Mouse (Mus musculus) layer of hippocampus, postnatal 10 days (tissue): ENCODE measurements at regions not wholly inside any gene's neighbourhood (a gene's known extent, or its start where the extent isn't known, plus 50 kb on each side); places are given as distances from the start of the nearest gene placed in this dataset.

Source experiments
- DNase-seq, 2 experiments: peaks; one replicate each; pipeline ENCODE4 v3.0.0; 2021; ENCODE audit warnings: low spot score in 2 of 2

- no peak for DNase-seq
Observed at GRCm38 (mm10) chr1:55888711-55889366, 483.1 kb downstream of the Plcl1 start.

DNA sequence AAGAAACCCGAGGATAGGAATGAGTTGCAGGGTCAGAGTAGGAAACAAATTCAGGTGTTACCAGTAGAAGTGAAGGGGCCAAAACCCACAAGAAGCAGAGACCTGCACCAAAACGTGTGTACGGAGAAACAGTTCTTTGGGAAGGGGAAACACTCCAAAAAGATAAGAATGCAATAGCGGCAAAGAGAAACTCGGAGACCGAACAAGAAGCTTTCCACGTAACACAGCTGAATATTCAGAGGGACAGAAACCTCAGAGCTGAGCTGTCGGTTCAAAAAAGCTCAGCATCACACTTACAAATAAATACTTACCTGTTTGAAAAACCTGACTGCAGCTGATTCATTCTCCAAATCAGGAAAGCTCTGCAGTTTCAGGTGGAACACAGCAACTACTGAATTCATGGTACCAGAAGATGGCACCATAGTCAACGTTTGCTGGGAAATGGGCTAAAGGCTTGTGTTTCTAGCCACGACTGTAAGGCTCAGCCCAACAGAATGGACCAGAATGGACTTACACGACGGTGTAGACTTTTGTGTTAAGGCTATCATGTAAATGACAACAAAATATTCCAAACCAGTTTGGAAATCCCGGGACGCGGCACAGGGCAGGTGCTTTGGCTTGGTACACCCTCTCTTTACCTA is 484.9 kb downstream of the Plcl1 start:
- peak; percentile 43 to 60 for DNase-seq

DNA sequence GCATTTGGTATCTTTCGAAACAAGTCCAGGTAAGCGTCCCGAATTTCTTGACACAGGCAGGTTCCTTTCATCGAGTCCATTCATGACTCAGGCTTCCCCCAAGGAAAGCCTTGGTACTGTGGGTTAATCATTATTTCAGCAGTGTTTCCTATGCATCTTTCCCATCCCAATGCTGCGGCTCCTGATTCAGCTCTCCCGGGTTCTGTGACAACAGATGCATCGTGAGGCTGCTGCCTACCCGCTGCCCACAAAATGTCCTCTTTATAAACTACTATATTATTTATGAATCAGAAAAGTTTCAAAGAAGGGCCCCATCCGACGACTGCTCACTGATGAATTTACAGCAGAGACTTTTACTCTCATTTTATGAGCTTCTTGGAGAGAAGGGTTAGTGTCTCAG is 486.2 kb downstream of the Plcl1 start:
- no peak for DNase-seq

GRCm38 (mm10) chr1:55897572-55897971 is 491.9 kb downstream of the Plcl1 start:
- DNase-seq, result no peak

DNA sequence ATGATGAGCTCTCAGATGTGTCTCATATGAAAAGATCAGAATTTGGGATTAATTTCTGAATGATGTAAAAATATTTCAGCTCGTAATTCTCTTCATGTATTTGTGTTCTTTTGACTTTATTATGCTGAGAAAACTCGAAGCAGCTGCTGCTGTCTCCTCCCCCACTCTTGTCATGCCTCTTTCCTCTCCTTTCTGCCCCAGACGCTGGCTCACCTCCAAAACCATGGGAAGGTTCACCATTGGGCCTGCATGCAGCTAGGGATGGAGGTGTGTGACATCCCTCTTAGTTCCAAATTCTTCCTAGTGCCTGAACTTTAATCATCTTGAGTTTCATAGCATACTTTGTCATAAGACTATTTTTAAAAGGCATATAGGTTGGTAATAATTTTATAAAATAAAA is 492.3 kb downstream of the Plcl1 start:
- DNase-seq, result no peak

- DNase-seq, result no peak
Observed at GRCm38 (mm10) chr1:55900033-55900432, 494.3 kb downstream of the Plcl1 start.

- no peak for DNase-seq
Observed at GRCm38 (mm10) chr1:55903177-55903576, 497.5 kb downstream of the Plcl1 start.

GRCm38 (mm10) chr1:55904571-55904970 is 498.9 kb downstream of the Plcl1 start:
- DNase-seq, result no peak

DNA sequence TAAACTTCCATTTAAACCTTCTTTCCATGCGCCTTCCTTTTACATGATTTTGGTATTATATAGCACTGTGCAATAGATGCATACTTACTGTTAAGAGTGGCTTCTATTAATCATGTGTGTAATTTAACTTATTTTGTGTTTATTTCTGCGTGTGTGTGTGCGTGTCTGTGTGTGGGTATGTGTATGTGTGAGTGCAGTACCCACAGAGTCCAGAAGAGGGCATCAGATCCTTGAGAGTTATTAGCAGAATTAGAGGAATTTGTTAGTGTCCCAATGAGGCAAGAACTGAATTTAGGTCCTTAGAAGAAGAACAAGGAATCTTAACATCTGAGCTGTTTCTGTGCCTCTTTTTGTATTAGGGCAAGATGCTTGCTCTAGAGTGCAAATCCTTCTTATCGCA is 499.5 kb downstream of the Plcl1 start:
- no peak for DNase-seq

GRCm38 (mm10) chr1:55910024-55910423 is 504.3 kb downstream of the Plcl1 start:
- no peak for DNase-seq

GRCm38 (mm10) chr1:55914284-55914683 is 508.6 kb downstream of the Plcl1 start:
- no peak for DNase-seq

GRCm38 (mm10) chr1:55915940-55916339 is 510.2 kb downstream of the Plcl1 start:
- no peak for DNase-seq

DNA sequence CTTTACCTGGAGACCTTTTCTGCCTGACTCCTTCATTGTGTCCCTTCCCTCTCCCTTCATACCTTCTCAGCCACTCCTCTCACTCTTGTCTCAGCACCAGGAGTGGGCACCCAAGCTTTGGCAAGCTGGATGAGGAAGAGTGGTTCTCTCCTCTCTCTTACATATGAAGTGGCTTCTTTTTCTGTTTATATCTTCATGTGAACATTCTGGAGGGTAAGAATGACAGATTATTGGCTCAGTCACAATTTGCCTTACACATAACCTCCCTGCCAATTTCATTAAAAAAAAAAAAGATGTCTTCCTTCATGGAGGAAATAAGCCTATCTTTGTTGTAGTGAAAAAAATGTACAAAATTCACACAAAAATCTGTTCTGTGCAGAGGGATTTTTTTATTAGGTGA is 513.8 kb downstream of the Plcl1 start:
- no peak for DNase-seq

DNA sequence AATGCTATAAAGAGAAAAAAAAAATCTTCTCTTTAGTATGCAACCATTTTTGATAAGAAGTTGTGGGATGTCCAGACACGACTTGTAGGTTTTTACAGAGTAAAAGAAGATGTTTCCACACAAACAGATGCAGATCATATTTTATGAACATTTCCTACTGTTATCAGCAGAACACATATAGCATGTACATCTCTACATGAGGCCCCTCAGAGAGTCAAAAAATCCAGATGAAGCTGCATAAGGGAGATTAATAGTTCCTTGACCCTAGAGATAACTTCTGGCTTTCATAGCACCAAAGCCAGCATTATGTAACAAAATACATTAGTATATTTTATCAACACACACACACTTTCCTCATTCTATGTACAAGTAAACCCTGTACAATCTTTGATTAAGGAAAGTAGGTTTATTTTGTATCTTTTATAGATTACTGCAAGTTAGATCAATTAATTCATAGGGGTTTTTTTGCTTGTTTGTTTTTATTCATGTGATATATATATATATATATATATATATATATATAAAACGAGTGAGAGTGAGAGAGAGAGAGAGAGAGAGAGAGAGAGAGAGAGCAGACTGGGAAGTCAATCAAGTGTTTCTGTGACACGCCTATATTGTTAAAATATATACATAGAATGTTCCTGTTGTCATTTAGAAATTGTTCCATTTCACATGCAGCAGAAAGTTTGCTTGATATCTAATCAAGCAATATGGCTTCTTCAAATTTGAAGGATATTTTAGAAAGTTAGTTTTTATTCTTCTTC is 541.2 kb downstream of the Plcl1 start:
- no peak for DNase-seq

GRCm38 (mm10) chr1:55947618-55948283 is 542.0 kb downstream of the Plcl1 start:
- DNase-seq, result no peak

- no peak for DNase-seq
Observed at GRCm38 (mm10) chr1:55949606-55950005, 543.9 kb downstream of the Plcl1 start.

- no peak for DNase-seq
Observed at GRCm38 (mm10) chr1:55957804-55958445, 552.2 kb downstream of the Plcl1 start.

GRCm38 (mm10) chr1:55960291-55960690 is 554.6 kb downstream of the Plcl1 start:
- peak; percentile 85 to 87 for DNase-seq

GRCm38 (mm10) chr1:55963867-55964266 is 558.1 kb downstream of the Plcl1 start:
- no peak for DNase-seq

DNA sequence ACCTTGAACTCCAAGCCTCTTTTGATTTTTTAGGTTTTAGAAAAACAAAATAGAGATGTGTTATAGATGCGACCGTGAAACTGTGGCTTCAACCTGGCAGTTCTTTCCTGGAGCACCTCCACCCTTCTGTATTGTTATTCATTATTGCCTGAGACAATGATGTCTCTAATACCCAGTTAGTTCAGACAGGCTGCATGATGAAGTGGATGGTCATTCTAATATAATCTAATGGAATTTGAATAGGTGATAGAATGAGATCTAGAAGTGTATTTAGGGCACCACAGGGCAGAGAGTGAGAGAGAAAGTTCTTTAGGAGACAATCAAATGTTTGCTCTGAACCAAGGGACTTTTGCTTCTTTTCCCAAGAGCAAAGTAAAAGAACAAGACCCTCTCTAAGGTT is 560.6 kb downstream of the Plcl1 start:
- DNase-seq, result no peak

DNA sequence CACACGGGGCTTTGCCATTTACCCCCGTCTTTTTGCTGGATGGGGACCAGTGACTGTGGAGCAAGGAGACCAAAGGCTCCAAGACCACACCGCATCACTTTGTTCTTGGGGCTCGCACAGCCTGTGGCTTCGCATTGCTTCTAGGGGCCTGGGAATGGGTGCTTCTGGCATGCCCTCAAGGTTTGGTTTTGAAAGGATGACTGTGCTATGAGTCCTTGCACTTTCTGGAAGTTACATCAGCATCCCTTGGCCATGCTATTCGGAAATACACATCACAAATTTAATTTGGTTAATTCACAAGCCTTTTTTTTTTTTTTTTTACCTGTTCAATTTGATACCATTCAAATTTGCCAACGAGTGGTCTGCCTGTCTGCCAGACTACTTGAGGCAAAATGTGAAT is 562.1 kb downstream of the Plcl1 start:
- no peak for DNase-seq
